Mouse (Mus musculus): Measurements from ENCODE around the gene Slc43a1.

DNA sequence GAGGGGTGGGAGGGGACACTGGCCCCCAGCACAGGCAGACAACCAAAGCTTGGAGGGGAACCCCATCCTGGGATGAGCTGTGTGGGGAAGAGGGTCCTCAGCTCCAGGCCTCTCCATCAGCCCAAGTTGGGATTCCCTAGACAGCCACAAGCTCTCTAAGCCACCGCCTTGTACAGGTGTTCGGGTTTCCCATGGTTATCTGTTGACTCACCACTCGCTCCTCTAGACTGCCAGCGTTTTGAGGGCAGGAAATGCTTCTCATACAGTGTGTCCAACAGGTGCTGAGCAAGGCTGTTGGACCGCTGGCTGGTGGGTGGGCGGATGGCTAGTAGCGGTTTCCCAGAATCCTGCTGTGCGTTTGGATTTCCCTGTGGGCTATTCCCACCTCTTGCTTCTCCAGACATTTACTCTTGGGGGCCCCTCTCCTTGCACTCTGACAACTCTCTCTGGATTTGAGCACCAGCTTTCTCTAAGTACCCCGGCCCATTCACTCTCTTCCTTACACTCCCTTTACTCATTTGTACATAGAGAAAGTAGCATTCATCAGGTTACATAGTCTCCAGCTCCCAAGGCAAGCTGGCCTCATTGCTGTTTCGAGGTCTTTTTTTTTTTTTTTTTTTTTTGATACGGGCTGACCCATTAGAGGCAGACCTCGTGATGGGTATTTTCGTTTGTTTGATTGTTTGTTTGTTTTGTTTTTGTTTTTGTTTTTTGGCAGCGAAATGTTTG is 50.8 kb downstream of the Slc43a1 start:
- TF ChIP-seq CHD2 (IDR thresholded peaks at IDR 0.05; ENCODE audit: low read depth, low read length), result no peak
- no peak for TF ChIP-seq HCFC1 (IDR thresholded peaks at IDR 0.05; ENCODE audit: borderline replicate concordance, insufficient read depth, low read length)

Measured in ES-E14 (cell line).